Mouse (Mus musculus): ENCODE data around the gene Hapln2. TPM values are rescaled to one million over a fixed set of nuclear protein-coding genes. Genes with fewer than 3 reads are reported as not detected.

Hapln2 gene
- polyA plus RNA-seq, 1 experiment: 0.06 TPM

DNA sequence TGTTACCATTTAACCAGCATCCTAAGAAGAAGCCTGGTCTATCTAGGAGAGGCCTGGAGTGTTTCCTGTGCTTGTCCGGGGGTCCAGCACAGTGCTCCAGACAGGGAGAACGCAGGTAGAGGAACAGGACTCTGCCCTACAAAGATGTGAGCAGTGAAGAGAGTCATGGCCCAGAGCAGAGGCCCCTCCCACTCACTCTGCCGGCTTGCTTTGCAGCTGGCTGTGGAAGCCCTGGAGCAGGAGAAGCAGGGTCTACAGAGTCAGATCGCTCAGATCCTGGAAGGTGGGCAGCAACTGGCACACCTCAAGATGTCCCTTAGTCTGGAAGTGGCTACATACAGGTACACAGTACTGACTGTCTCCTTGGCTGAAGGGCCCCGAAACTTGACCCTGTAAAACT, 54.6 kb downstream of the Hapln2 start:
- DNase-seq: no peak
- WGBS: 35% methylated on average over 5 of the region's 5 CpGs
- TF ChIP-seq CTCF (IDR thresholded peaks at IDR 0.05; ENCODE audit: insufficient read depth, low read length) (no peak), POLR2A (IDR thresholded peaks at IDR 0.05; ENCODE audit: borderline replicate concordance, extremely low read depth, low read depth, low read length) (no peak)
- Histone ChIP-seq H3K4me1 (ENCODE audit: control insufficient read depth, insufficient read depth, low read length) (peaks cover 9% of the 10 kb centered on the region), H3K4me3 (replicated peaks; ENCODE audit: extremely low read depth, low read depth, low read length) (peak overlapping the region; percentile 74)

DNA sequence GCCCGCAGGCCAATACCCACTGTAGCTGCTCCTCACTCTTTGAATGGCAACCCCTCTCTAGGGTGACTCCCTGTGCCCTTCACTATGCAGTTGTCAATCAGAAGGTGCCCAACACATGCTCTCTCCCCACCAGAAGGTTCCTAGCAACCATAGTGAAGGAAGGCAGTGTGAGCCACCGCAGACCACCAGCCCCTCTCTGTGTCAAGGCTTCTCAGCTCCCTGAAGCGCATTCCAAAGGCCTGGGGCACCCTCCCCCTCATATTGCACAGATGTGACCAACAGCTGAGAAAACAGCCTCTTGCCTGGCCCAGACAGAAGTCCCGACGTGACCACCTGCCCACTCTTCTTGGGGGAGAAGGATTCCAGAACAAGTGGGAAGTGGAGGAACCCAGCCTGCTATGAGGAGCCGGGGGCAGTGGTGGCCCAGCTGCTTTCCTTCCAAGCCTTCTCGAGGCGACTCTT, 55.1 kb downstream of the Hapln2 start:
- DNase-seq: no peak
- Histone ChIP-seq H3K4me1 (ENCODE audit: control insufficient read depth, insufficient read depth, low read length) (peaks cover 9% of the 10 kb centered on the region), H3K4me3 (replicated peaks; ENCODE audit: extremely low read depth, low read depth, low read length) (peak overlapping the region; percentile 74)
- WGBS: 29% methylated on average over 8 of the region's 8 CpGs
- 0 out of 2 replicates have a peak, but pooled peaks have one; percentile 12 for TF ChIP-seq POLR2A (IDR thresholded peaks at IDR 0.05; ENCODE audit: borderline replicate concordance, extremely low read depth, low read depth, low read length)
- TF ChIP-seq CTCF (IDR thresholded peaks at IDR 0.05; ENCODE audit: insufficient read depth, low read length): no peak

Other genes with a start within 250 kb of the Hapln2 start
- gene Ntrk1, start 232.4 kb downstream of the Hapln2 start, polyA plus RNA-seq (2012; rRNA removed): 0.56 and 0.87 TPM in 2 replicates
- gene Insrr, start 230.6 kb downstream of the Hapln2 start, polyA plus RNA-seq (2012; rRNA removed): 0.19 and 0.66 TPM in 2 replicates
- 87.2 and 112 TPM in 2 replicates for gene Pear1, start 203.3 kb downstream of the Hapln2 start, polyA plus RNA-seq (2012; rRNA removed)
- 2.6 and 2.8 TPM in 2 replicates for gene Sh2d2a, start 180.8 kb downstream of the Hapln2 start, polyA plus RNA-seq (2012; rRNA removed)
- gene Prcc, start 142.0 kb downstream of the Hapln2 start, polyA plus RNA-seq (2012; rRNA removed): 26.2 and 30.7 TPM in 2 replicates
- 51.6 and 82.6 TPM in 2 replicates for gene Hdgf, start 121.3 kb downstream of the Hapln2 start, polyA plus RNA-seq (2012; rRNA removed)
- 26.7 and 45.8 TPM in 2 replicates for gene Mrpl24, start 108.1 kb downstream of the Hapln2 start, polyA plus RNA-seq (2012; rRNA removed)
- gene Isg20l2, start 97.3 kb downstream of the Hapln2 start, polyA plus RNA-seq (2012; rRNA removed): 10.7 and 12.8 TPM in 2 replicates
- gene Rrnad1, start 96.9 kb downstream of the Hapln2 start, polyA plus RNA-seq (2012; rRNA removed): 28.3 and 29.7 TPM in 2 replicates
- gene Crabp2, start 78.9 kb downstream of the Hapln2 start, polyA plus RNA-seq (2012; rRNA removed): 15.1 TPM in 1 of 2 replicates, not detected in the other
- gene Nes, start 56.5 kb downstream of the Hapln2 start, polyA plus RNA-seq (2012; rRNA removed): 26.4 and 31.4 TPM in 2 replicates
- gene Bcan, start 27.4 kb downstream of the Hapln2 start, polyA plus RNA-seq (2012; rRNA removed): 7.2 and 8.3 TPM in 2 replicates
- 5.7 and 7.2 TPM in 2 replicates for gene Gpatch4, start 15.5 kb upstream of the Hapln2 start, polyA plus RNA-seq (2012; rRNA removed)
- gene Naxe, start 30.9 kb upstream of the Hapln2 start, polyA plus RNA-seq (2012; rRNA removed): 90.5 and 117 TPM in 2 replicates
- gene Ttc24, start 50.7 kb upstream of the Hapln2 start, polyA plus RNA-seq (2012; rRNA removed): not detected in 2 replicates
- 1.8 and 2.5 TPM in 2 replicates for gene Iqgap3, start 54.4 kb upstream of the Hapln2 start, polyA plus RNA-seq (2012; rRNA removed)
- 87.0 and 94.3 TPM in 2 replicates for gene Mef2d, start 114.8 kb upstream of the Hapln2 start, polyA plus RNA-seq (2012; rRNA removed)
- gene Rhbg, start 227.1 kb upstream of the Hapln2 start, polyA plus RNA-seq (2012; rRNA removed): 8.2 and 14.5 TPM in 2 replicates